Mouse (Mus musculus) G1E (cell line): ENCODE measurements at regions not wholly inside any gene's neighbourhood (a gene's known extent, or its start where the extent isn't known, plus 50 kb on each side); places are given as distances from the start of the nearest gene placed in this dataset.

Source experiments
- ATAC-seq: 2 replicates; pipeline ENCODE4 v1.8.0; 2016; ENCODE audit warnings: mild to moderate bottlenecking; ENCODE audit not compliant: insufficient number of reproducible peaks, poor library complexity, low FRiP score, severe bottlenecking; ENCODE audit errors: extremely low read depth
- DNase-seq: peaks from one replicate; pipeline ENCODE4 v3.0.0; 2012; ENCODE audit warnings: low spot score
- H3K27me3 ChIP-seq: 2 replicates; pipeline ENCODE4 v1.6.1; 2012; ENCODE audit warnings: mild to moderate bottlenecking, low read length, inconsistent platforms; ENCODE audit not compliant: insufficient read depth
- H3K36me3 ChIP-seq: replicated peaks from 2 replicates; pipeline ENCODE3; 2012; ENCODE audit warnings: mild to moderate bottlenecking, inconsistent platforms
- H3K4me1 ChIP-seq: 2 replicates; pipeline ENCODE4 v1.6.1; 2012; ENCODE audit warnings: low read depth, low read length, inconsistent platforms, mixed read lengths; ENCODE audit not compliant: insufficient read depth
- H3K4me3 ChIP-seq: 2 replicates; pipeline ENCODE4 v1.5.1; 2012; ENCODE audit warnings: low read depth, mild to moderate bottlenecking, inconsistent platforms, low read length, moderate library complexity, mixed read lengths
- H3K9me3 ChIP-seq: replicated peaks from 2 replicates; pipeline ENCODE4 v1.6.1; 2012; ENCODE audit warnings: inconsistent platforms
- CTCF ChIP-seq: IDR thresholded peaks from 2 replicates; pipeline ENCODE4 v1.5.1; 2012; ENCODE audit warnings: low read depth, low read length, inconsistent platforms, mixed read lengths
- GATA1 ChIP-seq: IDR thresholded peaks from 2 replicates; pipeline ENCODE4 v1.6.1; 2012; ENCODE audit warnings: borderline replicate concordance, low read length, inconsistent platforms, mixed read lengths
- GATA2 ChIP-seq: IDR thresholded peaks from 2 replicates; pipeline ENCODE4 v1.6.1; 2012; ENCODE audit warnings: low read depth, low read length, inconsistent platforms, borderline replicate concordance
- POLR2AphosphoS5 ChIP-seq: IDR thresholded peaks from 2 replicates; pipeline ENCODE4 v1.6.1; 2012; ENCODE audit warnings: low read depth, low read length, inconsistent platforms; ENCODE audit not compliant: insufficient replicate concordance
- TAL1 ChIP-seq: conservative IDR thresholded peaks from 2 replicates; pipeline ENCODE4 v1.6.1; 2012; ENCODE audit warnings: low read depth, low read length, inconsistent platforms, mixed read lengths

- Histone ChIP-seq H3K9me3 (no peaks in the 10 kb centered on the region), H3K27me3 (peaks cover 7% of the 10 kb centered on the region; the same call in 1 of the 2 replicates), H3K4me3 (no peak overlapping the region), H3K4me1 (no peaks in the 10 kb centered on the region), H3K36me3 (no peaks in the 10 kb centered on the region)
- DNase-seq (no peak), ATAC-seq (no peak)
- no peak for TF ChIP-seq CTCF
- TF ChIP-seq GATA1: no peak
- TF ChIP-seq GATA2: no peak
- no peak for TF ChIP-seq TAL1
- no peak for TF ChIP-seq POLR2AphosphoS5
Measured at GRCm38 (mm10) chr13:37598165-37598775, 179.9 kb upstream of the Rreb1 start.

- Histone ChIP-seq H3K4me1 (no peaks in the 10 kb centered on the region), H3K4me3 (no peak overlapping the region), H3K9me3 (no peaks in the 10 kb centered on the region), H3K36me3 (no peaks in the 10 kb centered on the region), H3K27me3 (peaks cover 12% of the 10 kb centered on the region; the same call in 1 of the 2 replicates)
- TF ChIP-seq TAL1: no peak
- no peak for TF ChIP-seq GATA1
- no peak for TF ChIP-seq CTCF
- TF ChIP-seq POLR2AphosphoS5: no peak
- no peak for TF ChIP-seq GATA2
- DNase-seq (no peak), ATAC-seq (no peak)
Measured at GRCm38 (mm10) chr13:37599679-37600078, 178.5 kb upstream of the Rreb1 start.

DNA sequence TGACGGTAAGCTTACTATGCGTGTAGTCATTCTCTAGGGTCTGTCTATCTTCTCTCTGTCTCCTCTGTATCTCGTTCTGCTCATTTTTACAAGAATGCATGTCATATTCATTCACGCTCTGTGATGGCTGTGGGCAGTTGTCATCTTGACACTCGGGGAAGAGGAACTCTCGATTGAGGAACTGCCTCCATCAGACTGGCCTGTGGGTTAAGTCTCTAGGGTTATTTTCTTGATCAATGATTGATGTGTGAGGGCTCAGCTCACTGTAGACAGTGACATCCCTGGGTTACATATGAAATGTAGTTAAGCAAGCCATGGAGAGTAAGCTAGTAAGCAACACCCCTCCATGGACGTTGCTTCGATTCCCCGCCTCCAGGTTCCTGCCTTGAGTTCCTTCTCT is 178.0 kb upstream of the Rreb1 start:
- no peak for ATAC-seq

DNA sequence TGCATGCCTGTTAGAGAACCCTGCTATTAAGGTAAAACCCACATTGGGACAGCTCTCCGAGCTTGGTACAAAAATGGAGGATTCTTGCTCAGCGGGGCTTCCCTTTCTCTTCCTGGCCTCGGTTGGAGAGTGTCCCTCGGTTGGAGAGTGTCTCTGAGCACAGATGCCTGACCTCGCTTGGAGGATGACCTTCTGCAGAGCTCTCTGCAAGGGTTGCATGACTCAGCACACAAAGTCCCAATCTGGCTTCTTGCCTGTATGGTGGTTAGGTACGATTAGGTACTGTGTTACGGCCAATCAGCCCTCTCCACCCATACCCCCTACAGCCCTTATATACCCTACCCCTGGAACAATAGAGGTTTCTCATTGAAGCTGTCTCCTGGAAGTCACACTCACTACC is 177.1 kb upstream of the Rreb1 start:
- TF ChIP-seq GATA2 (no peak), GATA1 (no peak), POLR2AphosphoS5 (no peak), CTCF (no peak), TAL1 (no peak)
- no peak for ATAC-seq

More for the DNA sequence above, 178.0 kb upstream of the Rreb1 start:
- Histone ChIP-seq H3K4me3 (no peak overlapping the region), H3K4me1 (no peaks in the 10 kb centered on the region), H3K27me3 (peaks cover 11% of the 10 kb centered on the region; the same call in 1 of the 2 replicates), H3K9me3 (no peaks in the 10 kb centered on the region), H3K36me3 (no peaks in the 10 kb centered on the region)
- no peak for TF ChIP-seq POLR2AphosphoS5
- TF ChIP-seq GATA2: no peak
- no peak for TF ChIP-seq TAL1
- TF ChIP-seq GATA1: no peak
- TF ChIP-seq CTCF: no peak
- DNase-seq: no peak

GRCm38 (mm10) chr13:37602256-37602655 is 175.9 kb upstream of the Rreb1 start:
- H3K36me3 ChIP-seq: no peaks in the 10 kb centered on the region
- TF ChIP-seq GATA2 (no peak), CTCF (no peak), GATA1 (no peak), TAL1 (no peak)
- DNase-seq: no peak

More for the DNA sequence above, 177.1 kb upstream of the Rreb1 start:
- DNase-seq: no peak
- H3K4me3 ChIP-seq: no peak overlapping the region
- H3K4me1 ChIP-seq: no peaks in the 10 kb centered on the region
- no peaks in the 10 kb centered on the region for H3K36me3 ChIP-seq
- H3K27me3 ChIP-seq: peaks cover 8% of the 10 kb centered on the region; the same call in 1 of the 2 replicates
- no peaks in the 10 kb centered on the region for H3K9me3 ChIP-seq

GRCm38 (mm10) chr13:37603226-37603994 is 174.8 kb upstream of the Rreb1 start:
- Histone ChIP-seq H3K36me3 (no peaks in the 10 kb centered on the region), H3K4me3 (no peak overlapping the region), H3K4me1 (no peaks in the 10 kb centered on the region), H3K27me3 (0 out of 2 replicates have a peak, but pooled peaks cover 4% of the 10 kb centered on the region), H3K9me3 (no peaks in the 10 kb centered on the region)
- TF ChIP-seq TAL1 (no peak), POLR2AphosphoS5 (no peak), CTCF (no peak), GATA2 (no peak), GATA1 (no peak)
- ATAC-seq (no peak), DNase-seq (no peak)

More at GRCm38 (mm10) chr13:37602256-37602655, 175.9 kb upstream of the Rreb1 start:
- H3K9me3 ChIP-seq: no peaks in the 10 kb centered on the region
- no peak for ATAC-seq
- no peaks in the 10 kb centered on the region for H3K4me1 ChIP-seq
- peaks cover 8% of the 10 kb centered on the region; the same call in 1 of the 2 replicates for H3K27me3 ChIP-seq
- H3K4me3 ChIP-seq: no peak overlapping the region
